Mouse (Mus musculus): Measurements from ENCODE around the gene Fam173a.
"Not testable (repeated sequence)": the region's sequence is repeated elsewhere in the genome, so short reads cannot be mapped to it uniquely, and the experiment has no call there.

Fam173a gene

DNA sequence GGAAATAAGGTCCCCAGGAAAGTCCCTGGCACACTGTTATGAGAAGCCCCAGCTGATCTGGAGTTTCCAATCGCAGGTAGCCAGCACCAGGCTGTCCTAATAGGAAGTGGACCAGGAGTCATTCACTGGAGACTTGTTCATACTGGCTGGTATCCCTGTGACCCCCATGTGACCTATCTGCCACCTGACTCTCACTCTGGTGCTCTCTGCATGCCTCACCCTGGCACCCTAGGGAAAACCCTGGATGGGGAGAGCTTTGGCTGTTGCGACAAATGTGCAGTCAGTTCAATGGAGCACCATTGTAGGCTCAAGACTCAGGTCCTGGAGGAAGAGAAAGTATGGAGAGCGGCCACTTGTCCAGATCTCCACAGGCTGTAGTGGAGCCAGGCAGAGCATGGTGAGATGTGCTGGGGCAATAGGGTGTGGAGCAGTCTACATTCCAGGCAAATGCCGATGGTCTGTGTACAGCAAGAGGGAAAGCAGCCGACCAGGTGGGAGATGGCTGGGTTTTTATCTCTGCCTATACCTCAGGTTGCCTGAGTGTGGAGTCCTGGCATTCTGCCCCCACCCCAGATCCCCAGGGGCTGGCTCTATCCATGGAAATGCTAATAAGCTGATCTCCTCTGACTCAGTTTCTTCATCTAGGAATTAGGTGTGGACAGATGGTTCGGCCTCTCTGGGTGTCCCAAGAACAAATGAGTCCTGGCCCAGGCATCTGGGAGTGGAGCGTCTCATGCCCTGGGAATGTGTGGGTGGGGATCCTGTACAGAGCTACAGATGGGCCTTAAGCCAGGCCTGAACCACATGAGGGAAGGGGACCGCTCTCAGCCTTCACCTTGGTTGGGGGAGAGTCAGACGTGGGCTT lies 36.1 kb downstream of the Fam173a start:
- DNase-seq: no peak

DNA sequence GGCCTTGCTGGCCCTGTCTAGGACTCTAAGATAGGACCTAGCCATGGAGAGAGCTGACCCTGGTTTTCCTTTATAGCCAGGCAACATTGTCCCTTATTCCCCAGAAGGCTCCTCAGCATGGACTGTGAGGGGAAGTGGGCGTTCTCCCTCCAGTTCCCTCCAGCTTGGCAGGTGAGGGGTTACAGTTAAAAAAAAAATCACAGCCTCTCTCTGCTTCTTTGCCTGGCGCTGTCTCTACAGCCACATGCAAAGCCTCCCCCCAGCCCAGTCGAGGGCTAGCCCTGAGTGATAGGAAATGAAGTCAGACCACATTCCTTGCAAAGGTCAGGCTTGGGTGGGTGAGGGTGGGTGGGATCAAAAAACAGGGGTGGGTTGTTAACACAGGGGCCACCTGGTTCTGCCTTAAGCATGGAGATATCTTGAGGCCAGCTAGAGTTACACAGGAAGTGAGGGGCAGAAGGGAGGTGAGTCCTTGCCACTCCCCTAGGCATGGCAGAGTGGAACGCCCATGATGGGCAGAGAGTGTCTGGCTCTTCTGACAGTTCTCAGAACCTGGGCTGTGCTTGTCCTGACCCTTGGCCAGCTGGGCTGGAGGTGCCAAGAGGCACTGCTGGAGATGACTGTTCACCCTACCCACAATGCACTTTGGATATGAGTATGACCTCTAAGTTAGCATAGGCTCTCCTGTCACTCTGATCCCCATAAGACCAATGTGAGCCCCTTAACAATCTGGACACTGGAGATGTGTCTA lies 36.9 kb downstream of the Fam173a start:
- DNase-seq: no peak

DNA sequence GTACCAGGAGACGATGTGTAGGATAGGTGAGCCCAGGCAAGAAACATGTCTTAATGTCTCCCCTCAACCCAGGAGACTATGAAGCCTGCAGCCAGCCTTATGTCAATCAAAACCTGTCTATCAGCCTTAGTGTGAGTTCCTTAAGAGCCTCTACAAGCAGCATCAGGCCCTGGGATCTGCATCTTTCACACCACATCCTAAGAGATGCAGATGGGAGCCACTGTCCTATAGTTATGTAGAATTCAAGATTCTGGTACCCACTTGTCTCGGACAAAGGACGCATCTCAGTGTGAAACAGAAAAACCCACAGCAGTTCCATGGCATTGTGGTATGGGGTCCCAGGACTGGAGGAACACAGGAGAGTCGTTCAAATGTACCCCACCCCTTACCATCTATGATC lies 37.6 kb downstream of the Fam173a start:
- DNase-seq: no peak

DNA sequence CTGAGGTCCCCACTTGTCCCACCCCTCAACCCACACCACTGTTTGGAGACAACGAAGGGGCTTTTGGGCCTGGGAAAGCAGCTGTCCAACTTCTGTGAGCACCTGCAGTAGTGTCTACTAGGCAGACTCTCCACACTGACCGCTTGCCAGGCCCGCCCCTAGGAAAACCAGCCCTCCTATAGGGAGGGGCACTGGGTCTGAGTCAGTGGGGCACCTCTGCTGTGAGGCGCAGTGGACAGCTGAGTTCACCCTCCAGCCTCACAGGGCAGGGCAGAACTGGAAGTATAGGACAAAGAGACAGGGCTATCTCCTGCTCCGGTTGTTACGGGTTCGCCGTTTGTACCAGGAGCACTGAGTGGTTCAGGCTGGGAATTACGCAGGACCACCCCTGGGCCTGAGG lies 38.5 kb downstream of the Fam173a start, which contains the start of gene Msln:
Gene Msln (minus strand): TSS at position 138 of the 400 bp plus-strand sequence.
- DNase-seq: no peak

DNA sequence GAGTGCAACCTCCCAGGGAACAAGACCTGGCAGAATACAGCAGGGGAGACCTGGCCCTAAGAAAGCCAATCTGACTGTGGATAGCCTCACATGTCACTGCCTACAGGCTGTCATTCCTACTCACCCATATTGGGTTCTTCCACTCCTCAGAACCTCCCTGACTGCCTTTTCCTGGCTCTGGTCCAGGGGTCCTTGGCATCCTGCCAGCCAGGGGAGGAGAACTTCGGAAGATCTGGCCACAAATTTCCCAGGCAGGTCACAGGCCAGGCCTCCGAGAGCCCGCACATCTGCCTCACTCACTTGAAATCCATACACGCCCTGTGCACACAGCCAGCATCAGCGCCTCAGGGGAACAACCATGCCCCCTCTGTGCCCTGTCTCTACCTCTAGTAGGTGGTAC lies 41.3 kb downstream of the Fam173a start:
- peak; percentile 79 for DNase-seq

DNA sequence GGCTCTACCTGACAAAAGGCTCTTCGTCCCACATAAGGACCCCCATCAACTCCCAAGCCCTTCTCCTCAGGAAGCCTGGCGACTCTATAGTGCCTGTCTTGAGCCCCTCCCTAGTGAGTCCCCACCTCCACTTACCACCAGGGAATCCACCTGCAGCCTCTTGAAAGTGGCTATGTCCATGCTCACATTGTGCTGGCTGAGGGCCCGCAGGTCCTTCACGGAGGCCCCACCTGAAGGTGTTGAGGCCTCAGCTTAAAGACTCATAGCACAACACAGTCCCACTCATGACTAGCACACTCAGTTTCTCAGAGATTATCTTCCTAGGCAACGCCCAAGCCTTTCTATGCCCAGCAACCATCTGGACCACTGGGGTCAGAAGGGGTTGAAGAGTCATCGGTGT lies 43.4 kb downstream of the Fam173a start:
- DNase-seq: no peak

DNA sequence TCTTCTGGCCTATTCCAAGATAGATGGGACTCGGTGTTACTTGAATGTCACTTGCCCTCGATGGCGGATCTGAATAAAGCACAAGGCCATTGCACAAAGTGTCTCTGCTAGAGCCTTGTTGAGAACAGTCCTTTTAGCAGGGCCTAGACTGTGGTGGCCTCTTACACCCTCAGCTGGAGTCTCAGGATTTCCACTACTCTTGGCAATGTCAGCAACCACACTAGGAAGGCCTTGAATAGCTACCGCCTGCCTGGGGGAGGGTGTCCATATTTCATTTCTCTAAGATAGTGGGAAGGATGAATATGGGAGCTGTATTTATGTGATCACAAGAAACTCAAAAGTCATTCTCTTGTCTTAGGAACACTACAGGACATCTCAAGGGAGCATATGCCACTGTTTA lies 44.5 kb downstream of the Fam173a start:
- no peak for DNase-seq

DNA sequence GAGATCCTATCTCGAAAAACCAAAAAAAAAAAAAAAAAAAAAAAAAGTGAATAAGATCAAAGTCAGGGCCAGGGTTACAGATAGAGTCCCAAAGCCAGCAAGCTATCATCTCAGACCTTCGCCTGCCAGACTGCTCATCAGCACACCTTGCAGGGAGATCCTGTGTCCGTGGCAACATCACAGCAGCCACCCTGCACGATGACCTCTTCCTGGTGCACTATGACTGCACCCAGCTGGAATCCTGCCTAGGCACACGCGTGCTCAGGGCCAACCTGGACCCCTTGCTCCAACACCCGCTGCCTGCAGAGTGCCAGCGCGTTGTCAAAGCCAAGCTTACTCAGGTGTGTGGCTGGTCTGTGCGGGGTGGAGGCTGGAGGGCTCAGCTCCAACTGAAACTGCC lies 48.4 kb downstream of the Fam173a start:
- no peak for DNase-seq

DNA sequence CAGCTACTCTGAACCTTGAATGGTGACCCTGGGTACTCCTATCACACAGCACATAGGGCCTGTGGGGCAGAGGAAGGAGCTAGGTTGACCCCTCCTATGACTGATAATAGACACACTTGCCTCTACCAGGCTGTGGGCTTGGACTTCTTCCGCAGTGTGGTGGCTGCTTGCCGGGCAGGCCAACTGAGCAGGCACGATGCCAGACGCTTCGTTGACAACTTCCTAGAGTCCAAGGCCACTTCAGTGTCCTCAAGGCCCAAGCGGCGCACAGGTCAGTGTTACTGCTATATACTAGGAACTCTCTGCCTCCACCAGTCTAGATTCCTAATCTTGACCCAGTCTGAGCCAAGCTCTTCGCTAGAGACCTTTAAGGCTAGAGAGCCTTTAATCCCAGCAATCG lies 48.9 kb downstream of the Fam173a start:
- DNase-seq: no peak

DNA sequence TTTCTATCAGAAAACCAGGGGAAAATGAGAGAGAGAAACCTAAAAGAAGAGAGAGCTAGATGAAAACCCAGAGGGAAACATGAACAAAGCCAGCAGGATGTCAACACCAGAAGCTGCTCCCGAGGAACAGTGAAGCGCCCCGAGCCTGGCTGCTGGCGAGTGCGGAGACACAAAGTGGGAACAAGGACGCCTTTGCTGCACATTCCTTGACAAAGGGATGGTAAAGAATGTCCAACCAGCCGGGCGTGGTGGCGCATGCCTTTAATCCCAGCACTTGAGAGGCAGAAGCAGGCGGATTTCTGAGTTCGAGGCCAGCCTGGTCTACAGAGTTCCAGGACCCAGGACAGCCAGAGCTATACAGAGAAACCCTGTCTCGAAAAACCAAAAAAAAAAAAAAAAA lies 51.2 kb downstream of the Fam173a start:
- DNase-seq: not testable (repeated sequence)
